ENCODE assay signal across 1 mouse cellular context in the genomic region with DNA sequence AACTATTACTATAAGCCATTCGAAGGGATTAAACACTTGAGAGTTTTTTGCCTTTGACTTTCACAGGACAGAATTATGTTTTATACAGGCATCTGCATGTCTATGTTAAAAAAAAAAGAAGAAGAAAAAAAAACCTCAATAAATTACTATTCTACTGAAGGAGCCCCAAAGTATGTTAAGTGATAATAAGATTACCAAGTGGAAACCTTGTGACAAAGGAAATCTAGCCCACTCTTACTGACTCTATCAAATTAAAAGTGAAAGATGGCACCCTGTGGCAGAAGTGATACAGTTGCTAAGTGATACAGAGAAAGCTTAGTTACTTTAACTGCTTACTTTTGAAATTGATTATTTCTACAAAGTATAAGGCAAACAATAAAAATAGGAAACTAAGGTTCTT.
A peak's percentile ranks its signal among the peaks of the same experiment; 100 is the strongest.
TF ChIP-seq lines count a peak whose summit lies in the region.

No protein-coding gene starts in this region.

TF ChIP-seq in MEL, 35 proteins besides CTCF, POLR2A, EP300 and RAD21 (continued from another document):
- TF ChIP-seq ZNF384 (IDR thresholded peaks at IDR 0.05; ENCODE audit: low read depth, low read length) (peak; percentile 68), GATA1 (IDR thresholded peaks at IDR 0.05; ENCODE audit: low read depth, low read length) (peak; percentile 43), CHD2 (IDR thresholded peaks at IDR 0.05; ENCODE audit: low read length) (no peak), POLR2AphosphoS2 (IDR thresholded peaks at IDR 0.05; ENCODE audit: low read length) (no peak), ZKSCAN1 (IDR thresholded peaks at IDR 0.05; ENCODE audit: low read depth, low read length) (no peak), MEF2A (IDR thresholded peaks at IDR 0.05; ENCODE audit: extremely low read depth, insufficient replicate concordance, low read depth, low read length, poor library complexity, severe bottlenecking) (no peak), ETS1 (IDR thresholded peaks at IDR 0.05; ENCODE audit: low read depth, low read length) (peak; percentile 41)
